Mouse (Mus musculus) cortical plate, adult 2 months (tissue): Measurements from ENCODE around the gene Arid1b. TPM values are rescaled to one million over a fixed set of nuclear protein-coding genes. Genes with fewer than 3 reads are reported as not detected.

Experiments
- H3K27ac ChIP-seq: fragments of 200-500 bp; 2 replicates; pipeline ENCODE4 v1.5.1; 2012; ENCODE audit warnings: low read length, control low read depth, inconsistent platforms; ENCODE audit not compliant: insufficient read depth
- H3K4me1 ChIP-seq: fragments of 200-500 bp; 2 replicates; pipeline ENCODE4 v1.6.1; 2011; ENCODE audit warnings: low read length; ENCODE audit not compliant: control insufficient read depth, insufficient read depth
- H3K4me3 ChIP-seq: fragments of 200-500 bp; 2 replicates; pipeline ENCODE4 v1.5.1; 2011; ENCODE audit warnings: mild to moderate bottlenecking, low read length, control low read depth; ENCODE audit not compliant: insufficient read depth
- CTCF ChIP-seq: fragments of 200-500 bp; IDR thresholded peaks from 2 replicates; pipeline ENCODE4 v1.5.1; 2011; ENCODE audit warnings: mild to moderate bottlenecking, control low read depth, low read length; ENCODE audit not compliant: insufficient read depth; ENCODE audit errors: extremely low read depth
- POLR2A ChIP-seq: fragments of 200-500 bp; IDR thresholded peaks from 2 replicates; pipeline ENCODE4 v1.6.1; 2011; ENCODE audit warnings: mild to moderate bottlenecking, low read length, control low read depth; ENCODE audit not compliant: insufficient read depth; ENCODE audit errors: extremely low read depth
- polyA plus RNA-seq: library from polyadenylated mRNA; depleted of rRNA; stranded (reverse); fragments of >200 nt; gene quantifications from 2 replicates; pipeline ENCODE4 v1.2.3, GENCODE M21; 2012

Arid1b gene
- polyA plus RNA-seq, 1 experiment, result 22.8 TPM

DNA sequence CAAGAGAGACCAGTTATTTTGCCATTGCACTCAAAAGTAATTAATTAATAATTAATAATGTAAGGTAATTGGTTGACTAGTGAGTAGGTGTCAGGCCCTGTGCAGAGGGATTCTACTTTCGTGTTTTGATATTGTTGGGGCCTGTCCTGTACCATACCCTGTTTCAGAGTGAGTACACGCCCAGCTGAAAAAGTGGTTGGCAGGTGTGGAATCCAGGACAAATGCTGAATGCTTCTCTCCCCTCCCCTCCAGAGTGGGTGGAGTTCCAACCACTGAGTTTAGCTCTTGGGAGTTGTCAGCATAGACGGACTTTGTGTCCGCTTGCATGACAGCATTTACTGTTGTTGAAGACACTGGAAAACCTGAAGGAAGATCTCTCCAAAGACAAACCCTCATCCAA, 18.4 kb downstream of the Arid1b start:
- TF ChIP-seq POLR2A (no peak), CTCF (no peak)
- H3K4me1 ChIP-seq, result peaks cover 19% of the 10 kb centered on the region
- no peak overlapping the region for H3K27ac ChIP-seq
- no peak overlapping the region for H3K4me3 ChIP-seq

DNA sequence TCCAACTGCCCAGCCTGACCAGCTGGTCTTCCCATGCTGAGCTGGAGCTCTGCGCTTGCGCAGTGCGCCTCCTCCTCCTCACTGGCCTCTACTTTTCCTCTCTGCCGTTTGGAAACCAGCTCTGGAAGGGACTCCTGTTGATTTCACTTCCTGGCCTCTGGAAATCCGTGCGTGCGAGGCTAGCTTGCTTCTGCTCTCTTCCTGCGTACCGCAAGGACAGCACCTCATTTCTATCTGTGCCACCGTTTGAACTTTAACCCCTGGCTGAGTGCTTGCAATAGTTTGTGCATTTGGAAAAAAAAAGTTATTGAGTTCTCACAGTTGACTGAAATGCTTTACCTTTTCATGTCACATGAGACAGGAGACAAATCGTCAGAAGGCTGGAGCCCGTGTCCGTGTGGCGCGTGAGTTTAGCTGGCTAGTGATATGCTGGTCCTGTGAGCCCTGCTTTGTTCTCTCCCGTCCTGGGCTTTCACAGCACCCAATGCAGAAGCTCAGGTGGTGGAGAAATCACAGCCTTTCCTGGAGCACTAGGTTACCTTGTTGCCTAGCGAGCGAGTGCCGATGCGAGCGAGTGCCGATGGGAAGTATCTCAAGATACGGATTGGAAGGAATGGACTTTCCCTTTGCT, 20.3 kb downstream of the Arid1b start:
- Histone ChIP-seq H3K4me3 (no peak overlapping the region), H3K4me1 (peaks cover 10% of the 10 kb centered on the region; the same call in 1 of the 2 replicates), H3K27ac (no peak overlapping the region)
- TF ChIP-seq CTCF, result no peak
- TF ChIP-seq POLR2A, result no peak

DNA sequence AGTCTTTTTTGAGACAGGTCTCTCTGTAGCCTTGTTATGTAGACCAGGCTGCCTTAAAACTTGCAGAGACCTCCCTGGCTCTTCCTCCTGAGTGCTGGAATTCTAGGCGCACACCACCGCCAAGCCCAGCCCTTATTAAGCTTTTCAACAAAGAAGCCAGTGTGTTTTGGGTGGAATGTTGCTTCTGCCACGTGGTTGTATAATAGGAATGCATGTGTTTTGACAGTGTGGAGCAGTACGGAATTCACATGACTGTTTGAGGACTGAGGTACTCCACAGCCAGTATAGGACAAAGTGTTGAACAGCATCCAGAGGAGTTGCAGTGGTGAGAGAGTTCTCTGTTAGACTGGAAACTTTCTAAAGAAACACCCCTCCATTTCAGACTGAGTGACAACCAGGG, 22.3 kb downstream of the Arid1b start:
- peaks cover 11% of the 10 kb centered on the region for H3K4me1 ChIP-seq
- TF ChIP-seq CTCF (no peak), POLR2A (no peak)
- H3K4me3 ChIP-seq, result no peak overlapping the region
- no peak overlapping the region for H3K27ac ChIP-seq

DNA sequence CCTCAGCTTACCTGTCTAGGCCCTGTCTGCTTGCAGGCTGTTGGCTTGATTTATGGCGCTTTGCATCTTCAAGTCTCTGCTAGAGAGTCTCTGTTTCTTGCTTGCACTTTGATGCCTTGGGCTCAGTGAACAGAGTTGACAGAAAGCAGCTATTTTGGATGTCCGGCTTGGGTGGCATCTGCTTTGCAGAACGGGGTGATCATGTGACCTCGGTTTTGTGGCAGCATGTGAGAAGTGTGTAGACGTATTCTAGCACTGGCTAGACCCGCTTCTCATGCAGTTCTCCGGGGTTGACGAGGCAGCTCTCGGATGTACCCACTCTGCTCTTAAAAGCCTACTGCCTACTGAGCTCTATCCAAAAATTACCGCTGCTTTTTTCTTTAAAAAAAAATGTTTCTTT, 22.9 kb downstream of the Arid1b start:
- H3K4me1 ChIP-seq, result peaks cover 17% of the 10 kb centered on the region
- H3K4me3 ChIP-seq, result no peak overlapping the region
- no peak overlapping the region for H3K27ac ChIP-seq
- TF ChIP-seq POLR2A (no peak), CTCF (no peak)

DNA sequence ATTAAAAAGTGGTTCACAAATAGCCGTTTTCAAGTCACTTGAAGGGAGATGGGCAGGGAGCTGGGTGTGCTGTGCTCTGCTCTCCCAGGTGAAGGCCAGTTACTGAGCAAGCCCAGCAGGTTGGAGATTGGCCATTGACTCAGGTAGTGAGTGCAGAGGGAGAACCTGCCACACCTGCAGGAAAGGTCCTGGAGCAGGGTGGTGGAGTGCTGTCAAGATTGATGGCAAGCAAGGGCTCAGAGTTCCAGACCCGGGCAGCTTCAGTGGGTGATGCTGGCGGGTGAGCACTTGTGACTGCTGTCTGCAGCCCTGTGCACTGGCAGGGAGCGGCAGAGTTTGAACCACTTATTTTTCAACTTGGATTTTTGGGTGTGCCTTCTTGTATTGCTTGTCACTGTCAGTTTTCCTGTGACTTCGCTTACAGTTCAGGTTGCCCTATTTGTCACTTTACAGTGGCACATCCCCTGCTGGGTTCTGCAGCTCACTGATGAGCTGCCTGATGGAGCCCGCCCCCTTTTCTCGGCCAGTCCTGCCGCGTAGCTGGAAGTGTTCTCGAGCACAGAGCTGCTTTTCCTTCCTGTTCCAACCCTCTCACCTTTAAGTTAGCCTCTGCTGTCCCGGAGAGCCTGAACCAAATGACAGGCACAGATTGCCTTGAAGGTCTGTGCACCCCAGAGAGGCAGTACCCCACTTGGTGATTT, 27.3 kb downstream of the Arid1b start:
- Histone ChIP-seq H3K4me1 (peaks cover 16% of the 10 kb centered on the region), H3K4me3 (no peak overlapping the region), H3K27ac (no peak overlapping the region)
- no peak for TF ChIP-seq POLR2A
- no peak for TF ChIP-seq CTCF

DNA sequence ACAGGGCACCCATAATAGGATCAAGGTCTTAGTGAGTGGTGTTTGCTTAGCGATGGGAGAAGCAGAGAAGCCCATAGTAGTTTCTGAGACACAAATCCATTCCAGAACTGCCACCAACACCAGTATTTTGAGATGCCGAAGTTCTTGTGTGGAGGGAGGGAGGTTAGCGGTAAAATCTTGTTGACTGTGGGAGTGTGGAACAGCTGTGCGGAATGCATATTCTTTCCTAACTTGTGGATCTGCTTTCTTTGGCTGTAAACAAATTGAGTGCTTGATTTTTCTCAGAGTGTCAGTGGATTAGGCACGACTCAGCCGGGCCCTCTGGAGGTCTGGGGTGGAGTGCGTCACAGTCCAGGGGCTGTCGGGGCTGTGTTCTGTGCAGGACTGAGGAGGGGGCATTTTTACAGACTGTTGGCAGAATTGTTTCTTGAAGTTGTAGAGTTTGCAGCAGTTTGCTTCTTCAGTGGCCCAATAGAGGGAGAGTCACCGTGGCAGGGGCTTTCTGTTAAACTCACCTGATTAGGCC, 27.9 kb downstream of the Arid1b start:
- TF ChIP-seq CTCF, result no peak
- TF ChIP-seq POLR2A, result no peak
- no peak overlapping the region for H3K4me3 ChIP-seq
- no peak overlapping the region for H3K27ac ChIP-seq
- peaks cover 14% of the 10 kb centered on the region for H3K4me1 ChIP-seq

DNA sequence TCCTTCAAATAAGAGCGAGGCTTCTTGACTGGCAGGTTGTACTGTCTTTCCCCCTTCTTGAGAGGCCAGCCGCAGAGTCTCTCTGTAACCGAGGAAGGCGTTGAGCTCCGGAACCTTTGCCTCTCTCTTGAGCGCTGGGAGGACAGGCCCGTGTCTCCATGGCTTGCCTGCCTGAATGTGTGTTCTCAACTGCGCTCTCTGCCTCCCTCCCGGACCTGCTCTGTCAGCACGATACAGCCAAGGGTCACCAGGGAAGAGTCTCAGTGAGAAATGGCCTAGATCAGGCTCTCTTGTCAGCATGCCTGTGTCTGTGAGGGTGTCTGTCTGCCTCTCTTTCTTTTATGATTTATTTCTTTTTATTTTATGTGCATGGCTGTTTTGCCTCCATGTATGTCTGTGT, 29.6 kb downstream of the Arid1b start:
- Histone ChIP-seq H3K27ac (no peak overlapping the region), H3K4me3 (no peak overlapping the region), H3K4me1 (peaks cover 14% of the 10 kb centered on the region)
- TF ChIP-seq POLR2A, result no peak

DNA sequence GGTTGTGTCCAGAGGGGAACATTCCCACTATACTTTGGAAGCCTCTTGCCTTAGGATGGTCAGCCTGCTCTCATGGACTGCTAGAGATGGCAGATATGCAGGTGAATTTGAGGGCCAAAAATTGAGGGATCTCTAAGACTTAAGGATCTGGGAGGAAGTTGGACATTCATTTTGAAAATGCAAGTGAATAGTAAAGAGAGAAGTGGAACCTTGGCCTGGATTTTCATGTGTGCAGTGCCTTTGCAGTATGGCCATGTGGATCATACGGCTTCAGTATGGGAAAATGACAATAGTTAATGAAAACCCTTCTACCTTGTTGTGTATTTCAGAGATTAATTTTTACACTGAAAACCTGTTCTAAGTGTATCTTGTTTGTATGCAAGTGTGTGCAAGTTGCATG, 31.3 kb downstream of the Arid1b start:
- H3K27ac ChIP-seq, result no peak overlapping the region

DNA sequence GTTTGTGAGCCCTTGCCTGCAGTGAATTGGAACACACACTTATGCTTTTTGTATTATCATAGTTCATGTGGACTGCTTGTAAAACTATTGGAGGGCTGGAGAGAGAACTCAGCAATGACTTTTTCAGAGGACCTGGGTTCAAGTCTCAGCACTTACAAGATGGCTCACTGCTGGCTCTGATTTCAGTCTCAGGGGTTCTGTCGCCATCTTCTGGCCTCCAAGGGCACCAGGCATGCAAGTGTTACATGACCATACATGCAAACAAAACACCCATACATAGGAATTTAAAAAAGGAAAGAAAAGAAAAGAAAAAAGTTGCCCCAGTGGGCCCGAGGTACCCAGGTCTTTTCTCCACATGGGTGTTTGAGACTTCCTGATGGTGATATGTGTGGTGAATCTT, 32.4 kb downstream of the Arid1b start:
- Histone ChIP-seq H3K4me3 (no peak overlapping the region), H3K27ac (no peak overlapping the region), H3K4me1 (peaks cover 8% of the 10 kb centered on the region; the same call in 1 of the 2 replicates)
- TF ChIP-seq CTCF (no peak), POLR2A (no peak)

More for the DNA sequence above, 31.3 kb downstream of the Arid1b start:
- TF ChIP-seq CTCF, result no peak
- TF ChIP-seq POLR2A, result no peak
- Histone ChIP-seq H3K4me3 (no peak overlapping the region), H3K4me1 (peaks cover 14% of the 10 kb centered on the region)

DNA sequence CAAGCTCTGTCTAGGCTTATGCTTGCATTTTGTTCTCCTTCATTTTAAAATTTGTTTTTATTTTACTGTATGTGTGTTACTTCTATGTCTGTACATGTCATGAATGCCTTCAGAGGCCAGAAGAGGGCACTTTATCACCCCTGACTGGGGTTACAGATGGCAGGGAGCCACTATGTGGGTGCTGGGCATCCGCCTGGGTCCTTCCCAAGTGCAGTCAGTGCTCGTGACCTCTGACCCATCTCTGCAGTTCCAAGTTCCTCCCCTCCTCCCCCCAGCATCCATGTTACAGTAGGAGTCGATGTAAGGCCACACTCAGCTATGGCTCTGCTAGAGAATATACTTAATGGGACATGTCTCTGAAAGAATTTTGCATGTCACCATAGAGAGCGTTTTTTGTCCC, 35.0 kb downstream of the Arid1b start:
- Histone ChIP-seq H3K27ac (no peak overlapping the region), H3K4me3 (no peak overlapping the region), H3K4me1 (peaks cover 2% of the 10 kb centered on the region; the same call in 1 of the 2 replicates)
- TF ChIP-seq CTCF, result no peak
- TF ChIP-seq POLR2A, result no peak
